Mouse (Mus musculus): ENCODE data around the gene I0C0044D17Rik. TPM values are rescaled to one million over a fixed set of nuclear protein-coding genes. Genes with fewer than 3 reads are reported as not detected.

I0C0044D17Rik gene
- polyA plus RNA-seq, 1 experiment from 2014 or later: not detected

GRCm38 (mm10) chr4:98793486-98793885, 30.2 kb downstream of the I0C0044D17Rik start:
- no peaks in the 10 kb centered on the region for H3K9me3 ChIP-seq (replicated peaks; ENCODE audit: control insufficient read depth, low read length)
- no peak overlapping the region for H3K4me3 ChIP-seq (ENCODE audit: low read depth, low read length)
- no peak overlapping the region for H3K9ac ChIP-seq (ENCODE audit: low read length)
- DNase-seq (ENCODE audit: low spot score) (no peak), ATAC-seq (no peak)
- 93% methylated on average over 9 of the region's 9 CpGs for WGBS
- no peak overlapping the region for H3K4me2 ChIP-seq (ENCODE audit: low read length)
- peaks cover 14% of the 10 kb centered on the region for H3K4me1 ChIP-seq (ENCODE audit: control insufficient read depth, insufficient read depth, low read length)
- no peaks in the 10 kb centered on the region for H3K27me3 ChIP-seq (replicated peaks; ENCODE audit: control insufficient read depth, insufficient read depth, low read length)
- no peaks in the 10 kb centered on the region for H3K36me3 ChIP-seq (ENCODE audit: control insufficient read depth, insufficient read depth, low read length)
- no peak overlapping the region for H3K27ac ChIP-seq (ENCODE audit: low read depth, low read length)

GRCm38 (mm10) chr4:98790721-98791120, 32.9 kb downstream of the I0C0044D17Rik start:
- H3K36me3 ChIP-seq (ENCODE audit: control insufficient read depth, insufficient read depth, low read length): no peaks in the 10 kb centered on the region
- 43% methylated on average over 1 of the region's 1 CpGs for WGBS
- DNase-seq (ENCODE audit: low spot score) (no peak), ATAC-seq (no peak)
- H3K9ac ChIP-seq (ENCODE audit: low read length): no peak overlapping the region
- H3K4me2 ChIP-seq (ENCODE audit: low read length): no peak overlapping the region
- no peaks in the 10 kb centered on the region for H3K27me3 ChIP-seq (replicated peaks; ENCODE audit: control insufficient read depth, insufficient read depth, low read length)
- peaks cover 9% of the 10 kb centered on the region for H3K4me1 ChIP-seq (ENCODE audit: control insufficient read depth, insufficient read depth, low read length)
- no peaks in the 10 kb centered on the region for H3K9me3 ChIP-seq (replicated peaks; ENCODE audit: control insufficient read depth, low read length)
- H3K4me3 ChIP-seq (ENCODE audit: low read depth, low read length): no peak overlapping the region
- H3K27ac ChIP-seq (ENCODE audit: low read depth, low read length): no peak overlapping the region

- Histone ChIP-seq H3K36me3 (ENCODE audit: control insufficient read depth, insufficient read depth, low read length) (no peaks in the 10 kb centered on the region), H3K9ac (ENCODE audit: low read length) (peak overlapping the region; percentile 33; the same call in 1 of the 2 replicates), H3K27ac (ENCODE audit: low read depth, low read length) (no peak overlapping the region), H3K4me2 (ENCODE audit: low read length) (peak overlapping the region; percentile 50), H3K27me3 (replicated peaks; ENCODE audit: control insufficient read depth, insufficient read depth, low read length) (no peaks in the 10 kb centered on the region), H3K9me3 (replicated peaks; ENCODE audit: control insufficient read depth, low read length) (no peaks in the 10 kb centered on the region), H3K4me1 (ENCODE audit: control insufficient read depth, insufficient read depth, low read length) (peaks cover 9% of the 10 kb centered on the region), H3K4me3 (ENCODE audit: low read depth, low read length) (peak overlapping the region; percentile 22)
- peak; percentile 77 for DNase-seq (ENCODE audit: low spot score)
- WGBS: 4% methylated on average over 10 of the region's 10 CpGs
- peak; percentile 65 for ATAC-seq
These were observed 33.8 kb downstream of the I0C0044D17Rik start for GRCm38 (mm10) chr4:98789861-98790311.

- WGBS: 43% methylated on average over 7 of the region's 7 CpGs
- peaks cover 9% of the 10 kb centered on the region for H3K4me1 ChIP-seq (ENCODE audit: control insufficient read depth, insufficient read depth, low read length)
- H3K36me3 ChIP-seq (ENCODE audit: control insufficient read depth, insufficient read depth, low read length): no peaks in the 10 kb centered on the region
- ATAC-seq (no peak), DNase-seq (ENCODE audit: low spot score) (peak; percentile 21)
- no peak overlapping the region for H3K27ac ChIP-seq (ENCODE audit: low read depth, low read length)
- H3K27me3 ChIP-seq (replicated peaks; ENCODE audit: control insufficient read depth, insufficient read depth, low read length): no peaks in the 10 kb centered on the region
- peak overlapping the region; percentile 50 for H3K4me2 ChIP-seq (ENCODE audit: low read length)
- no peaks in the 10 kb centered on the region for H3K9me3 ChIP-seq (replicated peaks; ENCODE audit: control insufficient read depth, low read length)
- H3K4me3 ChIP-seq (ENCODE audit: low read depth, low read length): peak overlapping the region; percentile 22
- H3K9ac ChIP-seq (ENCODE audit: low read length): peak overlapping the region; percentile 33; the same call in 1 of the 2 replicates
These were observed 34.4 kb downstream of the I0C0044D17Rik start for GRCm38 (mm10) chr4:98789133-98789765.

- 13% methylated on average over 3 of the region's 3 CpGs for whole genome bisulfite sequencing
- no peak overlapping the region for H3K4me3 ChIP-seq (ENCODE audit: low read depth, low read length)
- no peaks in the 10 kb centered on the region for H3K9me3 ChIP-seq (replicated peaks; ENCODE audit: control insufficient read depth, low read length)
- peaks cover 9% of the 10 kb centered on the region for H3K4me1 ChIP-seq (ENCODE audit: control insufficient read depth, insufficient read depth, low read length)
- H3K27me3 ChIP-seq (replicated peaks; ENCODE audit: control insufficient read depth, insufficient read depth, low read length): no peaks in the 10 kb centered on the region
- ATAC-seq: no peak
- no peak for DNase-seq (ENCODE audit: low spot score)
- no peak overlapping the region for H3K4me2 ChIP-seq (ENCODE audit: low read length)
- H3K27ac ChIP-seq (ENCODE audit: low read depth, low read length): no peak overlapping the region
- no peaks in the 10 kb centered on the region for H3K36me3 ChIP-seq (ENCODE audit: control insufficient read depth, insufficient read depth, low read length)
- H3K9ac ChIP-seq (ENCODE audit: low read length): no peak overlapping the region
These were observed 37.4 kb downstream of the I0C0044D17Rik start for GRCm38 (mm10) chr4:98786281-98786680.

- DNase-seq (ENCODE audit: low spot score) (no peak), ATAC-seq (no peak)
- Histone ChIP-seq H3K27ac (ENCODE audit: low read depth, low read length) (no peak overlapping the region), H3K4me2 (ENCODE audit: low read length) (no peak overlapping the region), H3K4me1 (ENCODE audit: control insufficient read depth, insufficient read depth, low read length) (peaks cover 9% of the 10 kb centered on the region), H3K36me3 (ENCODE audit: control insufficient read depth, insufficient read depth, low read length) (no peaks in the 10 kb centered on the region), H3K4me3 (ENCODE audit: low read depth, low read length) (no peak overlapping the region), H3K27me3 (replicated peaks; ENCODE audit: control insufficient read depth, insufficient read depth, low read length) (no peaks in the 10 kb centered on the region), H3K9ac (ENCODE audit: low read length) (no peak overlapping the region), H3K9me3 (replicated peaks; ENCODE audit: control insufficient read depth, low read length) (no peaks in the 10 kb centered on the region)
- WGBS: 34% methylated on average over 8 of the region's 8 CpGs
These were observed 37.8 kb downstream of the I0C0044D17Rik start for GRCm38 (mm10) chr4:98785851-98786250.

GRCm38 (mm10) chr4:98778219-98778618, 45.4 kb downstream of the I0C0044D17Rik start:
- H3K4me1 ChIP-seq (ENCODE audit: control insufficient read depth, insufficient read depth, low read length): 0 out of 2 replicates have a peak, but pooled peaks cover 2% of the 10 kb centered on the region
- H3K27me3 ChIP-seq (replicated peaks; ENCODE audit: control insufficient read depth, insufficient read depth, low read length): no peaks in the 10 kb centered on the region
- DNase-seq (ENCODE audit: low spot score) (no peak), ATAC-seq (no peak)
- H3K36me3 ChIP-seq (ENCODE audit: control insufficient read depth, insufficient read depth, low read length): no peaks in the 10 kb centered on the region
- 0 out of 2 replicates have a peak overlapping the region, but pooled peaks have one; percentile 6 for H3K4me3 ChIP-seq (ENCODE audit: low read depth, low read length)
- no peak overlapping the region for H3K27ac ChIP-seq (ENCODE audit: low read depth, low read length)
- H3K4me2 ChIP-seq (ENCODE audit: low read length): peak overlapping the region; percentile 28
- WGBS: 11% methylated on average over 16 of the region's 16 CpGs
- H3K9ac ChIP-seq (ENCODE audit: low read length): no peak overlapping the region
- H3K9me3 ChIP-seq (replicated peaks; ENCODE audit: control insufficient read depth, low read length): no peaks in the 10 kb centered on the region

- 0 out of 2 replicates have a peak, but pooled peaks cover 2% of the 10 kb centered on the region for H3K4me1 ChIP-seq (ENCODE audit: control insufficient read depth, insufficient read depth, low read length)
- no peak for DNase-seq (ENCODE audit: low spot score)
- no peaks in the 10 kb centered on the region for H3K36me3 ChIP-seq (ENCODE audit: control insufficient read depth, insufficient read depth, low read length)
- no peak overlapping the region for H3K9ac ChIP-seq (ENCODE audit: low read length)
- no peak overlapping the region for H3K4me2 ChIP-seq (ENCODE audit: low read length)
- H3K9me3 ChIP-seq (replicated peaks; ENCODE audit: control insufficient read depth, low read length): no peaks in the 10 kb centered on the region
- 91% methylated on average over 6 of the region's 6 CpGs for WGBS
- no peak overlapping the region for H3K4me3 ChIP-seq (ENCODE audit: low read depth, low read length)
- ATAC-seq: no peak
- H3K27ac ChIP-seq (ENCODE audit: low read depth, low read length): no peak overlapping the region
- H3K27me3 ChIP-seq (replicated peaks; ENCODE audit: control insufficient read depth, insufficient read depth, low read length): no peaks in the 10 kb centered on the region
These were observed 46.2 kb downstream of the I0C0044D17Rik start for GRCm38 (mm10) chr4:98777464-98777863.

- no peak for DNase-seq (ENCODE audit: low spot score)
- 91% methylated on average over 10 of the region's 10 CpGs for WGBS
- Histone ChIP-seq H3K27me3 (replicated peaks; ENCODE audit: control insufficient read depth, insufficient read depth, low read length) (no peaks in the 10 kb centered on the region), H3K9ac (ENCODE audit: low read length) (no peak overlapping the region), H3K4me2 (ENCODE audit: low read length) (no peak overlapping the region), H3K36me3 (ENCODE audit: control insufficient read depth, insufficient read depth, low read length) (no peaks in the 10 kb centered on the region), H3K27ac (ENCODE audit: low read depth, low read length) (no peak overlapping the region), H3K9me3 (replicated peaks; ENCODE audit: control insufficient read depth, low read length) (no peaks in the 10 kb centered on the region), H3K4me1 (ENCODE audit: control insufficient read depth, insufficient read depth, low read length) (0 out of 2 replicates have a peak, but pooled peaks cover 2% of the 10 kb centered on the region), H3K4me3 (ENCODE audit: low read depth, low read length) (no peak overlapping the region)
- no peak for ATAC-seq
These were observed 46.8 kb downstream of the I0C0044D17Rik start for GRCm38 (mm10) chr4:98776721-98777427.
